Mouse (Mus musculus): ENCODE measurements at regions not wholly inside any gene's neighbourhood (a gene's known extent, or its start where the extent isn't known, plus 50 kb on each side); places are given as distances from the start of the nearest gene placed in this dataset.

DNA sequence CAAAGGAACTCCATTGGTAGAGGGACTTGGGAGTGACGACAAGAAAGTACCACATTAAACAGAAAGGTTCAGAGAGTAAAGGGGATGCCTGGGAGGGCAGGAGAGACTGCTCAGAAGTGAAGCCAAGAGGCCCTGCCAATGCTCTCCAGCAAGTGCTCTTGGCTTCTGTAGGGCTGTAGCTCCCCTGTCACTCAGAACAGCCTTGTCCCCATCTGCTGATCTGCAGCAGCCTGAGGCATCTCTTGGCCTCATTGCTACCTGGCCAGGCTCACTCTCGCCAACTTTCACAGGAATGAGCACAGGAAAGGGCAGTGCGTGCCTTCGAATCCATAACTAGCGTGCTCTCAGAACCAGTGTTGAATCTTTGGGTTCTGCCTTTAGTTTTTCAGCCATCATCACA is 205.2 kb upstream of the Gm10295 start:
- WGBS (ENCODE audit: insufficient replicate concordance), result 74% methylated on average over 5 of the region's 5 CpGs
- Histone ChIP-seq H3K27ac (ENCODE audit: low read length) (no peak overlapping the region), H3K36me3 (ENCODE audit: control insufficient read depth, insufficient read depth) (no peaks in the 10 kb centered on the region), H3K27me3 (ENCODE audit: control insufficient read depth, insufficient read depth, low read depth, low read length) (no peaks in the 10 kb centered on the region), H3K9ac (ENCODE audit: low read depth, low read length) (no peak overlapping the region), H3K9me3 (replicated peaks; ENCODE audit: control insufficient read depth, low read length) (no peaks in the 10 kb centered on the region), H3K4me2 (ENCODE audit: low read depth, low read length) (no peak overlapping the region), H3K4me1 (ENCODE audit: control insufficient read depth, low read depth, low read length) (no peaks in the 10 kb centered on the region), H3K4me3 (ENCODE audit: low read depth, low read length) (no peak overlapping the region)
- ATAC-seq (ENCODE audit: low read depth), result no peak

DNA sequence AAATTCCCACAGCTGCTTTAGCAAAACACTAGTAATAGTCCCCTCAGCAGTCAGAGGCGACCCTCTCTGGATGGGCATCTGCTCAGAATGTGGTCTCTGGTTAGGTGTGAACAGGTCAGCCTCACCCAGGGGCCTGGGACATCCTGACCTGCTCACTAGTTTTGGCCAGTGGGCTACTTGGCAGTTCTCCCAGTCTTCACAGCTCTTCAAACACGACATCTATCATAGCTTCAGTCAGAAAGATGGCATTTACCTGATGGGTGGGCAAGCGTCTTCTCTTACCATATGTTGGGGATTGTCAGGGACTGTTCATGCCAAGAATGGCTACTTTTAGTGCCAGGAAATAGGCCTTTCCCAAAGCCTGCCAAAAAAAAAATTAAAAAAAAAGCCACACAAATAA is 204.2 kb upstream of the Gm10295 start:
- no peak overlapping the region for H3K4me3 ChIP-seq (ENCODE audit: low read depth, low read length)
- H3K9me3 ChIP-seq (replicated peaks; ENCODE audit: control insufficient read depth, low read length), result no peaks in the 10 kb centered on the region
- ATAC-seq (ENCODE audit: low read depth), result no peak
- no peak overlapping the region for H3K27ac ChIP-seq (ENCODE audit: low read length)
- no peak overlapping the region for H3K4me2 ChIP-seq (ENCODE audit: low read depth, low read length)
- H3K36me3 ChIP-seq (ENCODE audit: control insufficient read depth, insufficient read depth), result no peaks in the 10 kb centered on the region
- H3K27me3 ChIP-seq (ENCODE audit: control insufficient read depth, insufficient read depth, low read depth, low read length), result no peaks in the 10 kb centered on the region
- H3K9ac ChIP-seq (ENCODE audit: low read depth, low read length), result no peak overlapping the region
- no peaks in the 10 kb centered on the region for H3K4me1 ChIP-seq (ENCODE audit: control insufficient read depth, low read depth, low read length)
- WGBS (ENCODE audit: insufficient replicate concordance), result 65% methylated on average over 3 of the region's 3 CpGs

DNA sequence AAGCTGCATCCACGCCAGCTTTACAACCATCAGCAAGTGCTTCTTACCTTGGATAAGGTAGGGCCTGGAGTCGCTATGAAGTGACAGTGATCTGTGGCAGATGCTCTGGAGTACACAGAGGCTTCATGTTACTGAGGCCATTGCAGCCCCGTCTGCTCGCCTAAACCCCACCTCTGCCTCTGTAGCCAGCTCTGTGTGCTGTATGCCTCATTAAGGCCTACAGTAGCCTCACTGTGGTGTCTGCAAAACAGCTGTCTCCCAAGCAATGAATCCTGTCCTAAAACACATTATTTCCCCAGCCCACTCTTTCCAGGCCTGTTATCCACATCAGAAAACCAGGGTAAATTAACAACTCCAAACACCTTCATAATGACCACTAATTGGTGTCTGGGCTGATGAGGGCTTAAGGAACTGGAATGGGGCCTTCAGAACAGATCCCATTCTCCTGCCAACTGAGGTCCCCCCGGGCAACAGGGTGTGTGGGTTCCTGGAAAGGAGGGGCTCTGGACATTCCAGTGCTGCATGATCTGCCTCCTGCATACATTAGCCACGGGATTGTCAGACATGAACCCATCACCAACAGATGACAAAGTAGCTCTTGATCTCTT is 195.4 kb upstream of the Gm10295 start:
- WGBS (ENCODE audit: insufficient replicate concordance), result 60% methylated on average over 6 of the region's 6 CpGs

DNA sequence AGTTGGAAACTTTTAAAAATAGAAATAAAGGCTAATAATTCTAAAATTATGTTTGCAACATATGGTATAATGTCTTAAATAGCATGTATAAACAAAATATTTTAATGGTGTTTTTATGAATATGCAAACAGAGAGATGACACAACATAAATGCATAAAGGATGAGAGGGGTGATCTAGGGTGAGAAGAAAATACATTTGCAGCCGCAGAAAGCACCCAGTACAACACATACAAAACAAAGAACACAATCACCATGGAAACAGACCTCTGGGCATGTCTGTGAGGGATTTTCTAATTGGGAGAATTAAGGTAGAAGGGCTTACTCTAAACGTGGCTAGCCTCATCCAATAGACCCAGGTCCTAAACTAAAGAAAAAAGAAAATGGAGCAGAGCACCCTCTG is 190.2 kb upstream of the Gm10295 start:
- whole genome bisulfite sequencing (ENCODE audit: insufficient replicate concordance), result 27% methylated on average over 2 of the region's 2 CpGs
- no peak overlapping the region for H3K9ac ChIP-seq (ENCODE audit: low read depth, low read length)
- H3K4me2 ChIP-seq (ENCODE audit: low read depth, low read length), result no peak overlapping the region
- no peaks in the 10 kb centered on the region for H3K27me3 ChIP-seq (ENCODE audit: control insufficient read depth, insufficient read depth, low read depth, low read length)
- no peak overlapping the region for H3K4me3 ChIP-seq (ENCODE audit: low read depth, low read length)
- H3K4me1 ChIP-seq (ENCODE audit: control insufficient read depth, low read depth, low read length), result no peaks in the 10 kb centered on the region
- H3K27ac ChIP-seq (ENCODE audit: low read length), result no peak overlapping the region
- H3K36me3 ChIP-seq (ENCODE audit: control insufficient read depth, insufficient read depth), result no peaks in the 10 kb centered on the region
- no peak for ATAC-seq (ENCODE audit: low read depth)
- H3K9me3 ChIP-seq (replicated peaks; ENCODE audit: control insufficient read depth, low read length), result no peaks in the 10 kb centered on the region

More for the DNA sequence above, 195.4 kb upstream of the Gm10295 start:
- Histone ChIP-seq H3K4me3 (ENCODE audit: low read depth, low read length) (no peak overlapping the region), H3K4me2 (ENCODE audit: low read depth, low read length) (no peak overlapping the region), H3K4me1 (ENCODE audit: control insufficient read depth, low read depth, low read length) (no peaks in the 10 kb centered on the region), H3K36me3 (ENCODE audit: control insufficient read depth, insufficient read depth) (no peaks in the 10 kb centered on the region), H3K9ac (ENCODE audit: low read depth, low read length) (no peak overlapping the region), H3K27ac (ENCODE audit: low read length) (no peak overlapping the region), H3K9me3 (replicated peaks; ENCODE audit: control insufficient read depth, low read length) (no peaks in the 10 kb centered on the region), H3K27me3 (ENCODE audit: control insufficient read depth, insufficient read depth, low read depth, low read length) (no peaks in the 10 kb centered on the region)
- no peak for ATAC-seq (ENCODE audit: low read depth)

DNA sequence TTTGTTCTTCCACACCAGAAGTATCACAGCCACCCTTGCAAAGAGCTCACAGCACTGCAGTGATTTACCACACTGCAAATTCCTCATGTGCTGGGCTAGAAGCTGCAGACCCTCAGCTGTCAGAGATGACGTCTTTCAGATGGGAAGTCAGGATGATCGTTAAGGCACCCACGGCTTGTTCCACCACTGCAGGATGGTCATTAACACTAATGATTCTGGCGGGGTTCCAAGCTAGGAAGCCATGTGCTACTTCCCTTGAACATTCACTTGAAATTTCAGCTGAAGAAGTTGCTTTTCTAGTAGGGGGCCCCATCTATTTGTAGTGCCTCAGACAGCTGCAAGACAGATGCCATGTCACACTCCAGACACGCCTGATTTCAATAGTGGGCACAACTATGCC is 181.8 kb upstream of the Gm10295 start:
- H3K27me3 ChIP-seq (ENCODE audit: control insufficient read depth, insufficient read depth, low read depth, low read length), result no peaks in the 10 kb centered on the region
- H3K9me3 ChIP-seq (replicated peaks; ENCODE audit: control insufficient read depth, low read length), result no peaks in the 10 kb centered on the region
- H3K36me3 ChIP-seq (ENCODE audit: control insufficient read depth, insufficient read depth), result no peaks in the 10 kb centered on the region
- no peak overlapping the region for H3K4me3 ChIP-seq (ENCODE audit: low read depth, low read length)
- no peaks in the 10 kb centered on the region for H3K4me1 ChIP-seq (ENCODE audit: control insufficient read depth, low read depth, low read length)
- no peak for ATAC-seq (ENCODE audit: low read depth)
- WGBS (ENCODE audit: insufficient replicate concordance), result 31% methylated on average over 5 of the region's 5 CpGs
- H3K27ac ChIP-seq (ENCODE audit: low read length), result no peak overlapping the region
- H3K9ac ChIP-seq (ENCODE audit: low read depth, low read length), result no peak overlapping the region
- no peak overlapping the region for H3K4me2 ChIP-seq (ENCODE audit: low read depth, low read length)

DNA sequence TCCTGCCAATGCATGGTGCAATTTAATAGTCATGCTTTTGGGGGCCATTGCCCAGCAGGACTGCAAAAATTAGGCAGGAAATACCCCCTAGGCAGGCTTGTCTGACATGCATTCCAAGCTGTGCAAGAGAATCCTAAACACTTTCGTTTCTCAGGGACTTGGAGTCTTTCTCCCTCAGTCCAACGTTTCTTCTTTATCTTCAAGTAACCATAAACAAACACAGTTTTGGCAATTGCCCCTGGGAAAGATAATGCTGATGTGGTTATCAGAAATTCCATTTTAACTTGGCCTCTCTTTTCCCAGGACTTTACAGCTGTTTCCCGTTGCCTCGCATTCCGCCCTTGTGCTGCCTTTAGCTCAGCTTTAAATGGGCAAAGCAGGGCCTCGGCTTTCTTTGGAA is 180.2 kb upstream of the Gm10295 start:
- no peaks in the 10 kb centered on the region for H3K4me1 ChIP-seq (ENCODE audit: control insufficient read depth, low read depth, low read length)
- 33% methylated on average over 6 of the region's 6 CpGs for WGBS (ENCODE audit: insufficient replicate concordance)
- H3K9ac ChIP-seq (ENCODE audit: low read depth, low read length), result no peak overlapping the region
- no peak overlapping the region for H3K4me3 ChIP-seq (ENCODE audit: low read depth, low read length)
- peak overlapping the region; percentile 29; the same call in 1 of the 2 replicates for H3K27ac ChIP-seq (ENCODE audit: low read length)
- H3K27me3 ChIP-seq (ENCODE audit: control insufficient read depth, insufficient read depth, low read depth, low read length), result no peaks in the 10 kb centered on the region
- H3K36me3 ChIP-seq (ENCODE audit: control insufficient read depth, insufficient read depth), result no peaks in the 10 kb centered on the region
- H3K4me2 ChIP-seq (ENCODE audit: low read depth, low read length), result no peak overlapping the region
- no peaks in the 10 kb centered on the region for H3K9me3 ChIP-seq (replicated peaks; ENCODE audit: control insufficient read depth, low read length)
- ATAC-seq (ENCODE audit: low read depth), result no peak

DNA sequence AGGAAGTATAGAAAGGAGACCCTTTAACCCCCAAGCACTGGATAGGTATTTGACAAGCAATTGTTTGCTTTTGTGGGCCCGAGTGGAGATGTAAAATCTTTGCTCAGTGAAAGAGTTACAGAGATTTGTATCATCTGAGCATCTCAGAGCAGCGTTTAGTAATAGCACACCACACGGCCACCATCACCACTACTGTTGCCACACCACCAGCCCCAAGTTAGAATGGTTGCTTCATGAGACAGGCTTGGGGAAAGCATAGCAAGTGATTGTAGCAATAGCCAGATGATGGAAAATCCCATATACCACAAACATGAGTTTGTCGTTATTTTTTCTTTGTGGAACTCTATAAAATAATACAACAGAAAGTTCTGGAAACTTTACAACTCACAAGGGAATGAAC is 179.6 kb upstream of the Gm10295 start:
- ATAC-seq (ENCODE audit: low read depth), result no peak

DNA sequence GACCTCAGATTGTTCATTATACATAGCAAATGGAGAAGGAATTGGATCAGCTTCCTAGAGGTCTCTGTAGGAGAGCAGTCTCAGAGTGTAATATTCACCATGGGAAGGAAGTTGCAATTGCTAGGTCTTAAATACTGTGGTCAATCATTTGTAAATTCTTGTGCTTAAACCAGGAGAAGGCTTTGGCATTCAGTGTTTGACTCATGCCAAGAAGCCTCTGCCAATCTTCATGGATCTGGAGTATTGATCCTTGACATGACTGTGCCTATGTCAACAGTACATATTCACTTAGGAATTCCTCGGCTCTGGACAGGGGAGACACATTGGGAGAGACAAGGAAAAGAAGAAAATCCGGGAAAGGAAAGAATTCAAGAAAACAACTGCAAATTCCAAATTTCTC is 174.9 kb upstream of the Gm10295 start:
- H3K36me3 ChIP-seq (ENCODE audit: control insufficient read depth, insufficient read depth), result no peaks in the 10 kb centered on the region
- no peak overlapping the region for H3K27ac ChIP-seq (ENCODE audit: low read length)
- no peak overlapping the region for H3K9ac ChIP-seq (ENCODE audit: low read depth, low read length)
- no peak overlapping the region for H3K4me3 ChIP-seq (ENCODE audit: low read depth, low read length)
- no peaks in the 10 kb centered on the region for H3K4me1 ChIP-seq (ENCODE audit: control insufficient read depth, low read depth, low read length)
- WGBS (ENCODE audit: insufficient replicate concordance), result 50% methylated on average over 2 of the region's 2 CpGs
- H3K27me3 ChIP-seq (ENCODE audit: control insufficient read depth, insufficient read depth, low read depth, low read length), result no peaks in the 10 kb centered on the region
- H3K4me2 ChIP-seq (ENCODE audit: low read depth, low read length), result no peak overlapping the region
- no peaks in the 10 kb centered on the region for H3K9me3 ChIP-seq (replicated peaks; ENCODE audit: control insufficient read depth, low read length)
- no peak for ATAC-seq (ENCODE audit: low read depth)

More for the DNA sequence above, 179.6 kb upstream of the Gm10295 start:
- no peak overlapping the region for H3K4me3 ChIP-seq (ENCODE audit: low read depth, low read length)
- H3K36me3 ChIP-seq (ENCODE audit: control insufficient read depth, insufficient read depth), result no peaks in the 10 kb centered on the region
- H3K9ac ChIP-seq (ENCODE audit: low read depth, low read length), result no peak overlapping the region
- WGBS (ENCODE audit: insufficient replicate concordance), result 54% methylated on average over 4 of the region's 4 CpGs
- H3K4me1 ChIP-seq (ENCODE audit: control insufficient read depth, low read depth, low read length), result no peaks in the 10 kb centered on the region
- H3K27me3 ChIP-seq (ENCODE audit: control insufficient read depth, insufficient read depth, low read depth, low read length), result no peaks in the 10 kb centered on the region
- no peak overlapping the region for H3K27ac ChIP-seq (ENCODE audit: low read length)
- no peaks in the 10 kb centered on the region for H3K9me3 ChIP-seq (replicated peaks; ENCODE audit: control insufficient read depth, low read length)
- no peak overlapping the region for H3K4me2 ChIP-seq (ENCODE audit: low read depth, low read length)

DNA sequence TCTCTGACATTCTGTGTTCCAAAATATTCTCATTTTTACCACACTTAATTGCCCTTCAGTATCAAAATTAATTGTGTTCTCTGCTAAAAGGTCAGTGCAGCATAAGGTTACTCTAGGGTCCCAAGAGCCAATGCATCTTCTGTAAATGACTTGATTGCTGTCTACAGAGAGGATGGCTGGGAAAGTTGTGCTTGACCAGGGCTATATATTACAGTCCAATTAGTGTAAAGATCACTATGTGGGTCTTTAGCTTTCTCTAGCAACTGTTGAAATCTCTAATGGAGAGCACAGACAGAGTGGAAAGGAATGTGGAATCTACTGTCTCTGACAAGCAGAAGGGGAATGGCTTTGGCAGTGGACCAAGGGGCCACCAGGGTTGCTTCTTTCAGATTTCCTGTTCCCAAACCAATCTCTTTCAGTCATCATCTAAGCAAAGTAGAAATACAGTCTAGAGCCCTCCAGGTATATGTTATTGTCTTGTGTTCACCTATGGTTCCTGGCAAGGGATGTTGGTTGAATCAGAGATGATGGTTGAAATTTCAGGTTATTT is 173.4 kb upstream of the Gm10295 start:
- no peak for ATAC-seq (ENCODE audit: low read depth)
- H3K9ac ChIP-seq (ENCODE audit: low read depth, low read length), result no peak overlapping the region
- H3K9me3 ChIP-seq (replicated peaks; ENCODE audit: control insufficient read depth, low read length), result no peaks in the 10 kb centered on the region
- H3K36me3 ChIP-seq (ENCODE audit: control insufficient read depth, insufficient read depth), result no peaks in the 10 kb centered on the region
- no peak overlapping the region for H3K4me2 ChIP-seq (ENCODE audit: low read depth, low read length)
- H3K4me1 ChIP-seq (ENCODE audit: control insufficient read depth, low read depth, low read length), result no peaks in the 10 kb centered on the region
- no peak overlapping the region for H3K4me3 ChIP-seq (ENCODE audit: low read depth, low read length)
- H3K27ac ChIP-seq (ENCODE audit: low read length), result no peak overlapping the region
- no peaks in the 10 kb centered on the region for H3K27me3 ChIP-seq (ENCODE audit: control insufficient read depth, insufficient read depth, low read depth, low read length)

Data from liver, embryonic 16.5 days (tissue).